Mouse (Mus musculus) heart, embryonic 14.5 days (tissue): ENCODE data around the gene Tob2. TPM values are rescaled to one million over a fixed set of nuclear protein-coding genes. Genes with fewer than 3 reads are reported as not detected.

Source experiments
- ATAC-seq: fragments of 200-750 bp; cut with Nextera tagmentation; 2 replicates; pipeline ENCODE4 v1.8.0; 2017; ENCODE audit warnings: low read depth, moderate TSS enrichment; ENCODE audit not compliant: insufficient number of reproducible peaks, insufficient read depth, low FRiP score
- H3K27ac ChIP-seq, 2 experiments: fragments of 200-500 bp in 1 of 2; fragments of 300-500 bp in 1 of 2; sonication (generic) in 1 of 2; replicated peaks in 1 of 2; 2 replicates each; pipeline ENCODE4 v1.5.1; 2012 to 2014; ENCODE audit warnings: low read depth in 2 of 2, low read length in 2 of 2, control low read depth in 1 of 2, mild to moderate bottlenecking in 1 of 2, mixed read lengths in 1 of 2; ENCODE audit not compliant: control insufficient read depth in 1 of 2, insufficient read depth in 1 of 2
- H3K27me3 ChIP-seq: fragments of 300-500 bp; sonication (generic); 2 replicates; pipeline ENCODE4 v1.6.1; 2014; ENCODE audit warnings: mild to moderate bottlenecking, low read length, control low read depth; ENCODE audit not compliant: control insufficient read depth, insufficient read depth
- H3K36me3 ChIP-seq: fragments of 300-500 bp; sonication (generic); 2 replicates; pipeline ENCODE4 v1.6.1; 2014; ENCODE audit warnings: mild to moderate bottlenecking, control low read depth, low read length, mixed read lengths; ENCODE audit not compliant: control insufficient read depth, insufficient read depth
- H3K4me1 ChIP-seq, 2 experiments: fragments of 200-500 bp in 1 of 2; fragments of 300-500 bp in 1 of 2; sonication (generic) in 1 of 2; 2 replicates each; pipeline ENCODE4 v1.6.1; 2012 to 2014; ENCODE audit warnings: low read length in 2 of 2, control low read depth in 1 of 2, mixed read lengths in 1 of 2; ENCODE audit not compliant: control insufficient read depth in 2 of 2, insufficient read depth in 2 of 2
- H3K4me2 ChIP-seq: fragments of 300-500 bp; sonication (generic); 2 replicates; pipeline ENCODE4 v1.6.1; 2014; ENCODE audit warnings: mild to moderate bottlenecking, low read length
- H3K4me3 ChIP-seq, 2 experiments: fragments of 200-500 bp in 1 of 2; fragments of 300-500 bp in 1 of 2; sonication (generic) in 1 of 2; 2 replicates each; pipeline ENCODE4 v1.5.1; 2012 to 2014; ENCODE audit warnings: low read length in 2 of 2, mild to moderate bottlenecking in 2 of 2, control low read depth in 1 of 2, low read depth in 1 of 2, moderate library complexity in 1 of 2; ENCODE audit not compliant: control insufficient read depth in 1 of 2, insufficient read depth in 1 of 2
- H3K9ac ChIP-seq: fragments of 300-500 bp; sonication (generic); 2 replicates; pipeline ENCODE4 v1.6.1; 2014; ENCODE audit warnings: mild to moderate bottlenecking, low read length
- H3K9me3 ChIP-seq: fragments of 300-500 bp; sonication (generic); 2 replicates; pipeline ENCODE4 v1.6.1; 2016; ENCODE audit warnings: low read length, control low read depth; ENCODE audit not compliant: control insufficient read depth
- WGBS: fragments of 180-500 bp; shearing (Covaris S2); extraction: QIAGEN DNeasy Blood & Tissue Kit; methylation state at CpG from one replicate; pipeline ENCODE4 v1.1.7; 2014; 5-methylcytosine and 5-hydroxymethylcytosine counted together
- polyA plus RNA-seq: library from polyadenylated mRNA; unstranded; fragments of >200 nt; fragmentation: Nextera tagmentation; extraction: Ambion mirVana; gene quantifications from 2 replicates; pipeline ENCODE4 v1.2.1, GENCODE M21; 2014

Tob2 gene
- polyA plus RNA-seq, 1 experiment from 2014 or later: 12.4 TPM

GRCm38 (mm10) chr15:81812696-81813631, 45.6 kb downstream of the Tob2 start:
- Histone ChIP-seq H3K4me1 (peaks cover 5 to 27% of the 10 kb centered on the region in 2 experiments), H3K4me3 (peak overlapping the region in 1 of 2 experiments; percentile 66; a peak in 1 of 4 replicates), H3K9me3 (no peaks in the 10 kb centered on the region), H3K9ac (peak overlapping the region; percentile 79), H3K36me3 (peaks cover 32% of the 10 kb centered on the region), H3K27ac (no peak overlapping the region; a peak in 1 of 4 replicates), H3K27me3 (no peaks in the 10 kb centered on the region), H3K4me2 (peak overlapping the region; percentile 69)
- 59% methylated on average over 7 of the region's 7 CpGs for WGBS
- ATAC-seq: no peak

- Histone ChIP-seq H3K4me2 (peak overlapping the region; percentile 69), H3K9ac (peak overlapping the region; percentile 79), H3K4me3 (peak overlapping the region; percentile 66), H3K9me3 (no peaks in the 10 kb centered on the region), H3K4me1 (peaks cover 5 to 27% of the 10 kb centered on the region in 2 experiments), H3K27ac (peak overlapping the region in 1 of 2 experiments; percentile 79; a peak in 2 of 4 replicates), H3K27me3 (no peaks in the 10 kb centered on the region), H3K36me3 (peaks cover 26% of the 10 kb centered on the region)
- 41% methylated on average over 3 of the region's 3 CpGs for WGBS
- ATAC-seq: no peak
These were observed 46.3 kb downstream of the Tob2 start for GRCm38 (mm10) chr15:81812287-81812686.

- ATAC-seq: peak; percentile 19
- peak overlapping the region; percentile 37 to 79; a peak in 3 of 4 replicates for H3K27ac ChIP-seq
- 2% methylated on average over 23 of the region's 26 CpGs for WGBS
These were observed 47.0 kb downstream of the Tob2 start for GRCm38 (mm10) chr15:81811599-81811996.

GRCm38 (mm10) chr15:81810671-81811598, 47.7 kb downstream of the Tob2 start:
- peak; percentile 96 for ATAC-seq
- peak overlapping the region; percentile 86 to 98 for H3K27ac ChIP-seq
- peaks cover 7 to 34% of the 10 kb centered on the region in 2 experiments for H3K4me1 ChIP-seq
- H3K27me3 ChIP-seq: no peaks in the 10 kb centered on the region
- H3K4me3 ChIP-seq: peak overlapping the region; percentile 66 to 74
- H3K9me3 ChIP-seq: no peaks in the 10 kb centered on the region
- H3K9ac ChIP-seq: peak overlapping the region; percentile 79
- WGBS: under 1% methylated on average over 88 of the region's 89 CpGs
- H3K4me2 ChIP-seq: peak overlapping the region; percentile 69
- H3K36me3 ChIP-seq: peaks cover 12% of the 10 kb centered on the region

More at GRCm38 (mm10) chr15:81811599-81811996, 47.0 kb downstream of the Tob2 start:
- Histone ChIP-seq H3K36me3 (peaks cover 19% of the 10 kb centered on the region), H3K9ac (peak overlapping the region; percentile 79), H3K4me2 (peak overlapping the region; percentile 69), H3K4me1 (peaks cover 5 to 28% of the 10 kb centered on the region in 2 experiments), H3K9me3 (no peaks in the 10 kb centered on the region), H3K27me3 (no peaks in the 10 kb centered on the region), H3K4me3 (peak overlapping the region; percentile 66)

- ATAC-seq: peak; percentile 23; the same call in 1 of the 2 replicates
- H3K4me3 ChIP-seq: peak overlapping the region; percentile 66 to 69
- peaks cover 13 to 42% of the 10 kb centered on the region in 2 experiments for H3K4me1 ChIP-seq
- H3K27ac ChIP-seq: peak overlapping the region; percentile 86 to 98
- no peaks in the 10 kb centered on the region for H3K9me3 ChIP-seq
- no peaks in the 10 kb centered on the region for H3K27me3 ChIP-seq
- H3K36me3 ChIP-seq: peaks cover 4% of the 10 kb centered on the region
- 1% methylated on average over 10 of the region's 10 CpGs for WGBS
- H3K4me2 ChIP-seq: peak overlapping the region; percentile 69
- H3K9ac ChIP-seq: peak overlapping the region; percentile 72
These were observed 48.4 kb downstream of the Tob2 start for GRCm38 (mm10) chr15:81810150-81810549.

- Histone ChIP-seq H3K9ac (peak overlapping the region; percentile 72), H3K27ac (peak overlapping the region; percentile 86 to 98), H3K4me3 (peak overlapping the region in 1 of 2 experiments; percentile 66; a peak in 3 of 4 replicates), H3K9me3 (no peaks in the 10 kb centered on the region), H3K4me2 (peak overlapping the region; percentile 69), H3K36me3 (no peaks in the 10 kb centered on the region), H3K4me1 (peaks cover 18 to 48% of the 10 kb centered on the region in 2 experiments), H3K27me3 (no peaks in the 10 kb centered on the region)
- 40% methylated on average over 1 of the region's 1 CpGs for WGBS
- ATAC-seq: no peak
These were observed 49.0 kb downstream of the Tob2 start for GRCm38 (mm10) chr15:81809550-81809949.

GRCm38 (mm10) chr15:81808799-81809198, 49.8 kb downstream of the Tob2 start:
- Histone ChIP-seq H3K4me2 (no peak overlapping the region), H3K9ac (no peak overlapping the region), H3K9me3 (no peaks in the 10 kb centered on the region), H3K36me3 (no peaks in the 10 kb centered on the region), H3K4me3 (no peak overlapping the region), H3K4me1 (peaks cover 22 to 56% of the 10 kb centered on the region in 2 experiments), H3K27ac (no peak overlapping the region), H3K27me3 (no peaks in the 10 kb centered on the region)
- 65% methylated on average over 2 of the region's 2 CpGs for WGBS
- no peak for ATAC-seq
